ENCODE assay signal across 13 mouse cellular contexts in genomic region chr3:82888842-82889241, GRCm38 (mm10). TPM values are rescaled to one million over a fixed set of nuclear protein-coding genes. Genes with fewer than 3 reads are reported as not detected.
"Had no signal": no experiment of that assay in that cellular context is flagged by ENCODE, and none has a peak within 500 bp of the region (broad histone marks: within the 10 kb centered on the region; RNA-seq: fewer than 3 reads in every experiment).

No protein-coding gene starts in this region.

- DNase-seq: retina, postnatal 1 day; right cerebral cortex, adult 18-20 months; right cerebral cortex, postnatal 14 days; right cerebral cortex, postnatal 25 days; right cerebral cortex, postnatal 4 days; spleen, adult 18-20 months; thymus, adult 18-20 months; thymus, adult 2 months; thymus, postnatal 14 days; thymus, postnatal 25 days; thymus, postnatal 36 days; thymus, postnatal 4 days had no signal

RNA-seq across cellular contexts. Expression of gene Rbm46, which starts 12.6 kb away (rescaled TPM):
- total RNA-seq: neutrophil, adult 5-6 weeks had no signal

RNA-seq across cellular contexts. Expression of gene Lrat, which starts 14.9 kb away (rescaled TPM):
- total RNA-seq: neutrophil, adult 5-6 weeks had no signal
